Mouse (Mus musculus) thymus, postnatal 10 days (tissue): ENCODE results near the gene Qrich2.
"Not testable (repeated sequence)": the region's sequence is repeated elsewhere in the genome, so short reads cannot be mapped to it uniquely, and the experiment has no call there.

Experiments
- DNase-seq, 2 experiments: peaks; one replicate each; pipeline ENCODE4 v3.0.0; 2021; ENCODE audit warnings: low spot score in 2 of 2

Qrich2 gene

GRCm38 (mm10) chr11:116412028-116412827 lies 53.8 kb downstream of the Qrich2 start:
- peak; percentile 15 to 35 for DNase-seq

- no peak for DNase-seq
Measured at GRCm38 (mm10) chr11:116411582-116411981, 54.5 kb downstream of the Qrich2 start.

GRCm38 (mm10) chr11:116410415-116410814 lies 55.6 kb downstream of the Qrich2 start:
- DNase-seq: not testable (repeated sequence)

GRCm38 (mm10) chr11:116409008-116409407 lies 57.0 kb downstream of the Qrich2 start:
- DNase-seq: no peak

GRCm38 (mm10) chr11:116406231-116406728 lies 59.8 kb downstream of the Qrich2 start:
- no peak for DNase-seq

- DNase-seq: no peak
Measured at GRCm38 (mm10) chr11:116405601-116406000, 60.4 kb downstream of the Qrich2 start.

- DNase-seq: no peak
Measured at GRCm38 (mm10) chr11:116400560-116400959, 65.5 kb downstream of the Qrich2 start.

- no peak for DNase-seq
Measured at GRCm38 (mm10) chr11:116398348-116398677, 67.7 kb downstream of the Qrich2 start.

GRCm38 (mm10) chr11:116397517-116398347 lies 68.3 kb downstream of the Qrich2 start:
- DNase-seq: no peak

GRCm38 (mm10) chr11:116396934-116397330 lies 69.1 kb downstream of the Qrich2 start:
- DNase-seq: no peak

GRCm38 (mm10) chr11:116396276-116396933 lies 69.6 kb downstream of the Qrich2 start:
- no peak for DNase-seq

GRCm38 (mm10) chr11:116394769-116395168 lies 71.3 kb downstream of the Qrich2 start:
- no peak for DNase-seq
